Comparison of ENCODE assay signal across 8 mouse cellular contexts in genomic region chr5:72202016-72202415, GRCm38 (mm10). TPM values are rescaled to one million over a fixed set of nuclear protein-coding genes. Genes with fewer than 3 reads are reported as not detected.
DNase-seq lines count a peak whose midpoint lies in the region; ATAC-seq and TF ChIP-seq lines count a peak whose summit lies in the region.

No protein-coding gene starts in this region.

- TF ChIP-seq EP300 in heart, adult 2 months (IDR thresholded peaks at IDR 0.05; ENCODE audit: insufficient read depth, low read depth, low read length), result 0 out of 2 replicates have a peak, but pooled peaks have one; percentile 36

- intact Hi-C loops in gastrocnemius, postnatal 36 days (cut with DNase I), result no loop called here
- intact Hi-C loops in heart, adult 2 months (cut with DNase I), result loop anchor here (2.0 to 5.0 kb wide), 3 partner anchors 23 to 35 kb away; no protein-coding TSS in a partner anchor

- peak overlapping the region; percentile 13; the same call in 1 of the 2 replicates for H3K4me2 ChIP-seq in kidney, embryonic 16.5 days (replicated peaks; ENCODE audit: low read depth, low read length)

- no peaks in the 10 kb centered on the region; the same call in 1 of the 2 replicates for H3K79me2 ChIP-seq in heart, adult 2 months (replicated peaks; ENCODE audit: control insufficient read depth, insufficient read depth, low read length)

- no peaks in the 10 kb centered on the region for H3K27me3 ChIP-seq in heart, adult 2 months (ENCODE audit: control insufficient read depth, insufficient read depth, low read length)
- H3K27me3 ChIP-seq in kidney, embryonic 16.5 days (ENCODE audit: insufficient read depth, low read length), result no peaks in the 10 kb centered on the region

- TF ChIP-seq POLR2A in heart, adult 2 months (IDR thresholded peaks at IDR 0.05; ENCODE audit: insufficient read depth, low read depth, low read length), result 0 out of 2 replicates have a peak, but pooled peaks have one; percentile 30

- peak overlapping the region; percentile 88 for H3K27ac ChIP-seq in heart, adult 2 months
- no peak overlapping the region for H3K27ac ChIP-seq in kidney, embryonic 16.5 days (ENCODE audit: low read length)

- peak; percentile 16 to 26 for DNase-seq in gastrocnemius, postnatal 36 days
- no peak for DNase-seq in gastrocnemius, postnatal 10 days
- peak; percentile 72 for DNase-seq in ES-CJ7 (ENCODE audit: low read depth, low spot score)
- peak; percentile 61 to 74 for DNase-seq in heart, adult 2 months
- peak; percentile 5 to 31 for DNase-seq in natural killer cell, adult 2 months (ENCODE audit: low spot score in 2 of 2)
- no peak for DNase-seq in spleen, adult 12 weeks (ENCODE audit: low spot score)
- DNase-seq in layer of hippocampus, adult 8-10 months (ENCODE audit: low spot score in 2 of 2), result no peak

- ATAC-seq in kidney, embryonic 16.5 days (ENCODE audit: low FRiP score, low TSS enrichment), result no peak

- peaks cover 7% of the 10 kb centered on the region for H3K4me1 ChIP-seq in heart, adult 2 months (ENCODE audit: control insufficient read depth, insufficient read depth, low read length)
- H3K4me1 ChIP-seq in kidney, embryonic 16.5 days (ENCODE audit: insufficient read depth, low read length), result peaks cover 15% of the 10 kb centered on the region

- no peaks in the 10 kb centered on the region for H3K9me3 ChIP-seq in kidney, embryonic 16.5 days (ENCODE audit: low read length)

- peak overlapping the region; percentile 26; the same call in 1 of the 2 replicates for H3K4me3 ChIP-seq in heart, adult 2 months
- no peak overlapping the region for H3K4me3 ChIP-seq in kidney, embryonic 16.5 days (ENCODE audit: low read length)

- TF ChIP-seq CTCF in heart, adult 2 months (IDR thresholded peaks at IDR 0.05), result no peak

- WGBS in heart, adult 2 months, result 39% methylated on average over 10 of the region's 10 CpGs
- WGBS in kidney, embryonic 16.5 days, result 59% methylated on average over 10 of the region's 10 CpGs

- peaks cover 6% of the 10 kb centered on the region for H3K36me3 ChIP-seq in heart, adult 2 months (ENCODE audit: control insufficient read depth, insufficient read depth, low read length)
- H3K36me3 ChIP-seq in kidney, embryonic 16.5 days (ENCODE audit: insufficient read depth, low read length), result no peaks in the 10 kb centered on the region

- peak overlapping the region; percentile 39 for H3K9ac ChIP-seq in heart, adult 2 months (ENCODE audit: low read depth, low read length)
- no peak overlapping the region for H3K9ac ChIP-seq in kidney, embryonic 16.5 days (replicated peaks; ENCODE audit: low read length)

RNA-seq across cellular contexts. Expression of gene Commd8, which starts 34.0 kb away (rescaled TPM):
- total RNA-seq in gastrocnemius, postnatal 36 days (2021), result 10 to 100 TPM; 26.4 to 29.1 TPM
- total RNA-seq in gastrocnemius, postnatal 10 days (2021), result 10 to 100 TPM; 36.7 to 38.6 TPM
- 10 to 100 TPM; 40.4 to 43.7 TPM for total RNA-seq in heart, adult 2 months (2021)
- polyA plus RNA-seq in heart, adult 2 months (2012; rRNA removed), result 5.6 and 16.3 TPM in 2 replicates
- 138 and 144 TPM in 2 replicates for polyA plus RNA-seq in kidney, embryonic 16.5 days (2015; fragmentation: Nextera tagmentation; extraction: Ambion mirVana)
- total RNA-seq in layer of hippocampus, adult 8-10 months (2022), result 100 to 1,000 TPM in 1 of 4 experiments, 10 to 100 TPM in 3; 94.5 to 114 (median 97.0) TPM

Comparison
In these comparisons a context has a peak if more than half of its experiments do, and no peak if none do; other contexts are left out.
1. DNase-seq: peak in gastrocnemius, postnatal 36 days (2 of 2), ES-CJ7 (single experiment), heart, adult 2 months (2 of 2) and natural killer cell, adult 2 months (2 of 2); none in gastrocnemius, postnatal 10 days (single experiment), spleen, adult 12 weeks (single experiment) and layer of hippocampus, adult 8-10 months (0 of 2).